Mouse (Mus musculus): ENCODE measurements around the gene Nabp1.

Gene Nabp1

DNA sequence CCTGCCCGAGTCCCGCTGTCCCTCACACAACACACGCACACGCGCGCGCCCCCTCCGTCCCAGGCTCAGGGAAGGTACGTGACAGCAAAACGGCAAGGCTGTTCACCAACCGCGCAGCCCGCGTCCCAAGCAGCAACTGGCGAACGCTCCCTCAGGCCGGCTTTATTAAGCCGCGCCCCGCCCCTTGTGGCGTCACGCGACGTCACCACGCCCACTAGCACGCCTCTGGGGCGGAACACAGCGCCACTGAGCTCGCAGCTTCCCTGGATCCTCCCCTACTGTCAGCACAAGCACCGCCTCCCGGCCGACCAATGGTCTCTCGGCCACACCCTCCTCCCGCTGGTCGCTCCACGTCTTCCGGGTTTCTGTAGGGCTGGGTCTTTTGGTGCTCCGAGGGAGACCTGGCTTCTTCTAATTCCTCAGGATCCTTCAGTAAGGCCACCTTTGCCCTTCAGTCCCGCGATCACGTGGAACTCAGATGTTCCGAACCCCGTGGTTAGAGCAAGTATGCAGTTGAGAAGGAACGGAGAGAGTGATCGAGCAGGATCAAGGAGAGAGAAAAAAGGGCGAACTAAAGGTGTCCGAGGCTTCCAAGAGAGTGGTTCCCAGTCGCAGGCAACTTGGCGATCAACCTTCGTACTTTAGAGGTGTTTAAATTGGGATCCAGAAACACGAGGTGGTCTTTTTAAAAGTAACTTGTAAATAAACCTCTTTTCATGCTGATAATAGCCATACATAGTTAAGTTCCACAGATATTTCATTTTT lies at the start of gene Nabp1:
TSS of gene Nabp1 (minus strand) at position 164 of the 765 bp plus-strand sequence.
- DNase-seq = peak; percentile 99 to 100

DNA sequence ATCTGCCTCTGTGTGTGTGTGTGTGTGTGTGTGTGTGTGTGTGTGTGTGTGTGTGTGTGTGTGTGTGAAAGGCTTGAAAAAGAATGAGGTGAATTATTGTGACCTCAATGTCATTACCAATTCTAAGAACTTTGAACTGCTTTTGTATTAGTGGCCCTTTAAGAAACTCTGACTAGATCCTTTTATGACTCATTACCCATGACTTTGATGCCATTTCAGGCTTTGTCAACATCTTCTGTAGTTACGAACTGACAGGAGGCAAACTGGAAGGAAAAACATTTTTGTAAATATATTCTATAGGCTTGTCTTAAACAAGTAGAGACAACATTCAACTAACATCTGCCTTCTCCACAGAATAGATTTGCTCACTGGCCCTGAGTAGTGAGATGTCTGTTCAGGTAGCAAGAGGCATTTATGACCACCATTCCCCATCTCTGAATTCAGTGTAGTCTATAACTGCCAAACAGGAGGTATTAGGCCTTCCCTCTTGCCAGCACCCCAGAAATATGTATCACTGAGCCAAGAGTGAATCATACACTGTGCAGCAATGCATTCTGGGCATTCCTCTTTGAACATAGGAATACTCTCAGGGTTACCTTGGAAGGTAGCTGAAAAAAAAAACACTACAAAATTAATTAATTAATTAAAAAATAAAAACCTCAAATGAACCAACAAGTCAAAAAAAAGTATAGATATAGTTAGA lies 47.5 kb upstream of the Nabp1 start:
- no peak for DNase-seq

DNA sequence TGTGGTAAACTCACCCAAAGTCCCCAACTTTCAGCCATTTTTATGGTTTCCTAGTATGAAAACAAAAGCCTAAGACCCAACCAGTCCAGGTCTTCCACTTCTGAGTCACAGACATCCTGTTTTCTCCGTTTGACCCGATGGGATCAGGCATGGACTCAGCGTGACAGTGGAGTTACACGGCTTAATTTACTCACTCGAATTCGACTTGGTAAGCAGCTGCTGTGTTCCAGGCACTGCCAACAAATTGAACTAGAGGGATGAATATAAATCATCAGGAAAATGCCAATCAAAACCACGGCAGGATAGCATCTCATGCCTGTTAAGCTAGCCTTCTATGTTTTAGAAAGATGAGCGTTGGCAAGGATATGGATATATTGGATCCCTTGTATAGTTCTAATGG lies 43.4 kb upstream of the Nabp1 start:
- no peak for DNase-seq

GRCm38 (mm10) chr1:51520246-51520780 lies 42.1 kb upstream of the Nabp1 start:
- DNase-seq = no peak

DNA sequence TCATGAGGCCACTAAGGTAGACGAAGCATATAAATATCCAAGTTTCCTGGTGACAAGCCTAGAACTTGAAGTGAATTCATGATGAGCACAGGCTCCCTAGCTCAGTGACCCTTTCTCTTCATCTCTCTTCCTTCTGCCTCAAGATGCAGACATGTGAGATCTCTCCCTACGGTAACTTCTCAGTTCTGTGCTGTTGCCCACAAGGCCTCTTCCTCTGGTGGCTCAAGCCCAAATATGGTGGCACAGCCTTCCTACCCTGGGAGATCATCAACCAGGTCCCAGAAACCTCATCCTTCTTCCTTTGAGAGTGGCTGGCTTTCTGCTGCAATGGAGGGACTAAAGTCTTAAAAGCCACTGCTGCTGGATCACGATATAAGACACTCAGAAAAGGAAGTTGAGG lies 40.9 kb upstream of the Nabp1 start:
- DNase-seq = no peak

DNA sequence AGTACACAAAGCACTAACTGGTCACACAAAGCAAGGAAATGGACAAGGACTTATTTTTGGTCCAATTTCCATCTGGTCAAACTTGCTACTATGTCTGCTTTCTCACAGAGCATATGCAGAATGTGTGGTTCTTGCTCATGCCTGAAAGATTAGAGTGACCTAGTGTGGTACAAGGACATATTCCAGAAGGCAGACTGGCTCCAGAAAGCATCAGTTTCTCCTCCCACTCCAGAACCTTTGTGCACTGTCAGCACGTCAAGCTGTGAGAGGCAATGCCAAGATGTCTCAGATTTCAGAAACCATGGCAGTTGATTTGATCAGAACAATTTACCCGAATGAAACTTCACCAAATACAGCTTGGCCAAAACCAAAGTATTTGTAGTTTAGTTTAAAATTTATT lies 37.4 kb upstream of the Nabp1 start:
- no peak for DNase-seq

- peak; percentile 20 to 53 for DNase-seq
Measured at GRCm38 (mm10) chr1:51515041-51515440, 36.8 kb upstream of the Nabp1 start.

- DNase-seq = peak; percentile 24 to 53
Measured at GRCm38 (mm10) chr1:51514379-51514778, 36.2 kb upstream of the Nabp1 start.

DNA sequence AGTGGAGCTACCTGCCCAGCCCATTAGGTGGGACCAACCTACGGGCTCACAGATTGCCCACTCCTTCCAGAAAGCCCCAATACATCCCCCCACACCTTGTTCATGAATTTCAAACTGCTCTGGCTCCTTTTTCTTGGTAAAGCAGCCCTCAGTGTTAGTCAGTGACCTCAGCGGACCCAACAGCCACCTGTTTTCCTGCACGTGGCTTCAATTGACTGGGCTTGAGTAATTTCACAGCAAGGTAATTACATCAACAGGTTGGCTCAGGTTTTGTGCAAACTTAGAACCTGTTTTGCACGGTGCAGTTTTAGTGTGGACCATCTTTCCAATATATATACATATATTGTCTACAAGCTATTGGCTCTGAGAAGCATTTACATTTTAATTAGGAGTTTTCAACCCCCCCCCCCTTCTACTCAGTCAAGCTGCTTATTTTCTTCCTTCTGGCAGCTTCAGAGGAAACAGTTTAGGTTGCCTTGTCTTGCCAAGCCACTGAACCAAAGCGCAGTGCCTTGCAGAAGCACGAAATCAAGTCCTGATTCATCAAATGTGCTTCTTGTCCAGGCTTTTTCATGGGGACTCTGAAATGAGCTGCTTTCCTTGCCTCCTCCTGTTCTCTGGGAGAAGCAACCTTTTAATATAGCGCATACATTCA lies 35.0 kb upstream of the Nabp1 start:
- DNase-seq = no peak

DNA sequence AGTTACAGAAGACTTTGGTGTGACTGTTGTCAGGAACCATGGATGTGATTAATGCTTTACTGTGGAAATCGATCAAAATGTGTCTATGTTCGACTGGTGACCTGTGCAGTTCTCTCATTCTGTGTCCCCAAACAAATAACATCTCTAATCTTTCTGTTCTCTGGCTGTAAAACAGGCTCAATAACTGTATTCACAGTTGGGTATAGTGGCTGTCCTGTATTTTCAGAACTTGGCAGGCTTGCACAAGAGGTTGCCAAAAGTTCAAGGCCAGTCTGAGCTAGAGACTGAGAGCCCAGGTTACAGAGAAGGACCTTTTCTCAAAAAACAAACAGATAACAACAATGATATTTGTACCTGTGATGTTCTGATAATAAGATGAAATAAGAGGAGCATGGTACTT lies 34.1 kb upstream of the Nabp1 start:
- DNase-seq = no peak

GRCm38 (mm10) chr1:51509776-51510175 lies 31.6 kb upstream of the Nabp1 start:
- DNase-seq = no peak

GRCm38 (mm10) chr1:51509083-51509482 lies 30.9 kb upstream of the Nabp1 start:
- peak; percentile 43 to 48 for DNase-seq

DNA sequence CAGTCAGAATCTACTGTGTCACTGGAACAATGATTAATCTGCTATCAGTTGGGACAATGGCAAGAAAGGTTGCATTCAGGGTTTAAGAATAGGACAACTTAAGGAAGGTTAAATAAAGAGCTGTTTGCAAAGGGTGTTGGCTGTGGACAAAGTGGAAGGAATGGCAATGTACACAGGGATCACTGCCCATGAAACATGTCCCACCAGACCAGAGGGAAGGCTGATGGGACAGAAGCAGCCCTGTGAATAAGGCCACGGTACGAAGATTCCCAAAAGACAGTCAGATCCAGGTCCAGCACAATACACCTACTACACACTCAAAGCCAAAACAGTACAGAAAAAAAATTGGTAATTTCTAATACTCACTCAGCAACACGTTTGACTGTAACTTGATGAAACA lies 30.3 kb upstream of the Nabp1 start:
- DNase-seq = no peak

GRCm38 (mm10) chr1:51507436-51507835 lies 29.2 kb upstream of the Nabp1 start:
- no peak for DNase-seq

DNA sequence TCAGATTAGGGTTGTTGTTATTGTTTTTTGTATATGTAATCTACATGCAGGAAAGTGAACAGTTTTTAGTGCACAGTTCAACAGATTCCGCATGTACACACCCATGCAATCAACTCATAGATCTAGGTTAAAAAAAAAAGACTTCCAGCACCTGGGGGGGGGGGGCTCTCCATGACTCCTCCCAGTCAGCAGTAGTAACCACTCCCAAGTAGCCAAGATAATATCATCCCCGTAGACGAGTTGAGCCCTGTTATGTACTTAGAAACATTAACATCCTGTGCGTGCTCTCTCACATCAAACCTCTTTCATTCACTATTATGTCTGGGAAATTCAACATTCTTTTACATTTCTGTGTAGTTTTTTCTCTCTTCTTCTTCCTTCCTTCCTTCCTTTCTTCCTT lies 28.0 kb upstream of the Nabp1 start:
- no peak for DNase-seq

- DNase-seq = no peak
Measured at GRCm38 (mm10) chr1:51505632-51506031, 27.4 kb upstream of the Nabp1 start.

DNA sequence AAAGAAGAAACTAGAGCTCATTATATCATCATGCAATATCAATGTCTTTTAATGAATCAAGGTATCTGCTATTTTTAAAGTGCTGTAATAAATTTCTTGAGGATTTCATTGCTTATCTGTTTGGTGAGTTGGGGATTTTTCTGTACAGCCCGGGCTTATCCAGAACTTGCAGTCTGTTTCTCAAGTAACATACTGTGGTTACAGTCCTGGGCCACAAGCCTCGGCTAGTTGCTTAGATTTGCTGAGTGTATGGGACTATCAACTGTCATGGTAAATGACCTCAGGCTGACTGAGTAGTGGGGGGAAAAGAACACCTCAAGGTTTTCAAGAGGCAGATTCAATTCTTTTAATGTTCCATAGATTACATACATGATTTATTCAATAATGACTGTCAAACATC lies 24.8 kb upstream of the Nabp1 start:
- DNase-seq = no peak

DNA sequence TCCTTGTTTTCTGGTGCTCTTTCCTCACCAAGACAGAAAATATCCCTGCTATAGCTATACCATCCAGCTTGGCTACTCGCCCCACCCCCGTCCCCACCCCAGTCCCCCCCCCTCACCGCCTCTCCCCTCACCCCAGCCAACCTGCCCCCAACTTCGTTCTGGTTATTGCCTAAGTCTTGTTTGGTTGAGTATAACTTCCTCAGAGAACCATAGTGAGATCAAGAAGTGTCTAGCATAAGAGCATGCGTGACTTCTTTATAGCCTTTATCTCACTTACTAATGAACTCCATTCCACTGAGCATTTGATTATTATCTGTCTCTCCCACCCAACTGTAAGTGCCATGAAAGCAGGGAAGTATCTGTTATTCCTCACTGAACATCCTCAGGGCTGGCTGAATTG lies 24.1 kb upstream of the Nabp1 start:
- DNase-seq = no peak

DNA sequence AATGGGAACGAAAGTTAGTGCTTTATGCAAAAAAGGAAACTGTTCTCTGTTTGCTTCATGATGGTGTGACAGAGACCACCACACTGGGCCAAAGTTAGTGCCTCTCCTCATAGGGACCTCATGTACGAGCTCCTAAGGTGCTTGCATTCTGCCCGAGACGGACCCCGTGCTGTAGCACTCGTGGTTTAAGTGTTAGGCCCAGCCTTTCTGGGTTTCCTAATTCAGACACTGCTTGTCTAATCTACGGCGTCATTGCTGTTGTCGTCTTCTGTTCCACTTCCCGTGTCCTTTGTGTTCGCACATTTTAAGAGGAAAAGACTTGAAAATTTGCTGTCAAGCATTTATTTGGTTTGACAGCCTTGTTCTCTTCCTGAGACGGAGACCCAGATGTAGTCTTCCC lies 23.0 kb upstream of the Nabp1 start:
- DNase-seq = peak in 1 of 2 experiments; percentile 19

GRCm38 (mm10) chr1:51498601-51499098 lies 20.4 kb upstream of the Nabp1 start:
- DNase-seq = no peak

DNA sequence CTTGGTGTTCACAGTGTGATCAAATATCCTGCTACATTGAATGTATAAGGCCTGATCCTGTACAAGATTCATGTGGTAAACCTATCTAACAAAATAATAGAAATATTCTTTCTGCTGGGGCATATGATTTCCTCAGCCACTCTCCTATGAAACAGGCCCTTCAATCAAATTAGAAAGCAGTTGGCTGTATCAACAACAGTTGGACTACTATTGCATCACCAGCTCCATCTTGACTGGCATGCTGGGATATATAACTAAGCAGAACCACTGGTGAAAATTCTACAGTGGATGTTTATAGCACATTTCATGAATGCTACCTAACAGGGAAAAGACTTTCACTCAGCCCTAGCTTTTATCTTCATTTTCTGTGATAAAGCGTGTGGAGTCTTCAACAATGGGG lies 17.9 kb upstream of the Nabp1 start:
- no peak for DNase-seq

GRCm38 (mm10) chr1:51493592-51494307 lies 15.5 kb upstream of the Nabp1 start:
- no peak for DNase-seq

DNA sequence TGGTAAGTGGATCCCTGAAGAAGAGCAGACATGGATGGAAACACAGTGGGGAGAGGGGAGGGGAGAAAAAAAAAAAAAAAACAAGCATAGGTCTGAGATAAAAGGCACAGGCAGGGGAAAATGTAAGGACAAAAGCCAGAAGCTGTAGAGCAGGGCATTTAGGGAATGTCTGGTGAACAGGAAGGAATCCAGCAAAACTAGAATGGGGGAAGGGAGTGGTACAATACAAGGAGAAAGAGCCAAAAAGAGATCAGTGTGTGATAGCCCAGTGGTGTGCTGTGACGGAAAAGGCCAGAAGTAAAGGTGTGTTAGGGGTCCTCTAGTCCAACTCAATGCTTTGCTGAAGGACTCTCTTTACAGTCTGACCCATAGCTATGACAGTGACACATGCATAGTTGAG lies 8.1 kb upstream of the Nabp1 start:
- DNase-seq = no peak

Data from lung, postnatal 4 days (tissue).